Mouse (Mus musculus): ENCODE measurements around the gene Mrgprd.

Gene Mrgprd

DNA sequence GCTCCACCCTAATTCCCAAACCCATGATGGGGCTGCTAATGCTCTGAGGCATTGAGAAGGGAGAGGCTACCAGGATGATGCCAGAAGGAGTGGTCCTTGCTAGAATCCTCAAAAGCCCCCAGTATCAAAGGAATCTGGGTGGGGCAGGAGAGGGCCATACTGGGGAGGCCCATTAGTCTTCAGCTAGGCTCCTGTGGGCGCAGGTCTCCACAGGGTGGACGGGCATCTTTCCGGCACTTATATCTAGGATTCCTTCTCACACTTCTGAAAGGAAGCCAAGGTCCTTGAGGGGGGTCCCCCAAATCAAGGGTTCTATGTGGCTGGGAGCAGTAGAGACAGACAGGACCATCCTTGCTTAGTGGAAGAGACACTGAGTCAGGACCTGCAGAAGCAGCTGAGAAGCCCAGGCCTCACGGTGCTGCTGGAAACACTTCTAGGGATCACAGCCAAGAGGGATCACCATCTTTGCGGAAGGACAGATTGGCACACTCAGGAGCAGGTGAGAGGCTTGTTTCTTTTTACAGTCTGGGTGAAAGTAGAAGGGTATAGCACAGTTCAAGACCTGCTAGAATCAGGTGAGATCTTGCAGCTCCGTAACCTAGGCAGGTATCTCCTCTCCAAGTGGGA, at the start of gene Mrgprd:
Mrgprd (plus strand) TSS at position 51 of the 627 bp plus-strand sequence.
- no peak for DNase-seq

DNA sequence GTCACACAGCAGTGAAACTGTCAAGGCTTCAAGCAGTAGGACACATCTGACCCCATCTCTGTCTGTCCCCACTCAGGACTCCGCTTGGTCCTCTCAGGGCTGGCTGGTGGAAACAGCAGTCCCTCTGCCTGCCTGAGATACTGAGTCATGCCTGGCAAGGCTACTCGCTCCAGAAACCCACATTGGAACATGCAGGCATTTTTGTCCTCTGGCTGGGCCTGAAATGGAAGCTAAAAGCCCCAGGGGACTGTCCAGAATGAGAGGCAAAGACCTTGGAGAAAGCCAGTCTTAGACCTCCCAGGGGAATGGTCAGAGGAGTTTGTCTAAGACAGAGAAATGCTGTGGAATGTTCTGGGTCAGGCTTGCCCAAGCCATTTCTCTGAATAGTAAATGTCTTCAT, 48.6 kb upstream of the Mrgprd start:
- no peak for DNase-seq

DNA sequence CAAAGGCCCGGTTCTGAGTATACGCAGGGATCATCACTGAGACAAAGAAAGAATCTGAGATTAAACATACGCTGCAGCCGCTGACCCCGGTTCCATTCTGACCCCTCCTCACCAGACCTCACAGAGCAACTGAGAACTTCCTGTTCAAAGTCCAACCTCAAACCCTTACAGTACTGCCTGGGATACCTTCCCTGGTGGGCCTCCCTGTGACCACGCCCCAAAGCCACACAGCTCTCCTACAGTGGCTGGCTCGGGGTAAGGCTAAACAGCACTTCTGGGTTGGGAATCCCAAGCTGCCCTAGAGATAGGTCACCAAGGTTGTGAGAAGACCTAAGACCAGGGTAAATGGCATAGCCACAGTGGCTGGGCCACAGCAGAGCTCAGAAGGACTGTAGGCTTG, 45.7 kb upstream of the Mrgprd start:
- DNase-seq, result no peak

DNA sequence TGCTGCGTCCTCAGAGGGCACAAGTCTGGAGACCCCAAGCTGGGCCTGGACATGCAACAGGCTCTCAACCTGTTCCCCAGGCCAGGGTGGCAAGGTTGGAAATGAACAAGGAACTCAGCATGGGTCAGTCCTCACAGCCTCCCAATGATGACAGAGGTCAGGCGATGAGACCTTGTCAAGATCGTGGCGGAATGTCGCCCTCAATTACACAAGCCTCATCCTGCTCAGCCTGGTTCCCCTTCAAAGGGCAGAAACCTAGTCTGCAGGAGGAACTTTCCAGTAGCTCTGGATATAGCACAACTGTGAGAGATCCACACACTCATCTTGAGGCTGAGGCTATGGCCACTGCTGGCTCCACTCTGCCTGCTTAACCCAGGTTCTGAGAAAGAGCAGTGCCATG, 43.7 kb upstream of the Mrgprd start:
- no peak for DNase-seq

DNA sequence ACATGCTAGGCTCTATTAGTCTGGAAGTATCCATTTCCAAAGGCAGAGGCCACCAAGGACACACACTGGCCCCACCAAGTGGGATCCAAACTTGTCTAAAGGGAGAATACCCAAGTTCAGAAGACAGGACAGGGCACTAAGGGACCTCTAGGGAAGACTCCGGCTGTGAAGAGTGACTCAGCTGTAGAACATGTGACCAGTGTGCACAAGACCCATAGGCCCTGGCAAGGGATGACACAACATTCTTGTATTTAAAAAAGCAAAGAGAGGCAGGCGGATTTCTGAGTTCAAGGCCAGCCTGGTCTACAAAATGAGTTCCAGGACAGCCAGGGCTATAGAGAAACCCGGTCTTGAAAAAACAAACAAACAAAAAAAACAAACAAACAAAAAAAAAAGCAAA, 39.1 kb upstream of the Mrgprd start:
- no peak for DNase-seq

DNA sequence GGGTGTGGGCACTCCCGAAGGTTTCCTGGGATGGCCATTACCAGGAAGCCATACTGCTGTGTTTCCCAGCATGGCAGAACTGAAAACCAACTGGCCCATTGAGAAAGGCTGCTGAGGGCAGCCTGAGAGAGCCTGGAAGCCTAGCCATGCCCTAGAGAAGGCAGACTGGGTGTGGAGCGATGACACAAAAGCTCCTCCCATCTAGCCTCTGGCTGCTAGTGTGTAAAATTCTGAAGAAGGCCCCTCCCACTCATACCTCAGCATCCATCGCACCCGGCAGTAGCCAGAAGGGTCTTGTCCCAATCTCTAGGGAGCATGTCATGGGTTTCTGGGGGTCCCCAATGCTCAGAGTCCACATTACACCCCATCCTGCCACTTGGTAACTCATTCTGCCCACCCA, 33.2 kb upstream of the Mrgprd start:
- no peak for DNase-seq

DNA sequence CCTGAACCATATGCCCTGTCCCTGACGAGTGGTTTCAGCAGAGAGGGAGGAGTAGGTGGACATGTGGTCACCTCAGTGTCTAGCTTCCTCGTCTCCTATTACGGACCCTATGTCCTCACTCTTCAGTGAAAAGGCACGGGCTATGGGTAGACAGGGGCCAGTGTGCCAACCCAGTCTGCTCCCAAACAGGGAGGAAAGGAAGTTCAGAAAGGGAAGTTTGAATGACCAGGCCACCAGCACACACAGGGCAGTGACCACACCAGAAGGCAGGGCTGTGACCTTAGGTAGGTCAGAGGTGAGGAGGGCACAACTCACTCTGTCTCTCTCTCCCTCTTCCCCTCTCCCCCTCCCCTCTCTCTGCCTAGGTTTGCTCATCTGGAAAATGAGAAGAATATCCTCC, 31.6 kb upstream of the Mrgprd start:
- no peak for DNase-seq

DNA sequence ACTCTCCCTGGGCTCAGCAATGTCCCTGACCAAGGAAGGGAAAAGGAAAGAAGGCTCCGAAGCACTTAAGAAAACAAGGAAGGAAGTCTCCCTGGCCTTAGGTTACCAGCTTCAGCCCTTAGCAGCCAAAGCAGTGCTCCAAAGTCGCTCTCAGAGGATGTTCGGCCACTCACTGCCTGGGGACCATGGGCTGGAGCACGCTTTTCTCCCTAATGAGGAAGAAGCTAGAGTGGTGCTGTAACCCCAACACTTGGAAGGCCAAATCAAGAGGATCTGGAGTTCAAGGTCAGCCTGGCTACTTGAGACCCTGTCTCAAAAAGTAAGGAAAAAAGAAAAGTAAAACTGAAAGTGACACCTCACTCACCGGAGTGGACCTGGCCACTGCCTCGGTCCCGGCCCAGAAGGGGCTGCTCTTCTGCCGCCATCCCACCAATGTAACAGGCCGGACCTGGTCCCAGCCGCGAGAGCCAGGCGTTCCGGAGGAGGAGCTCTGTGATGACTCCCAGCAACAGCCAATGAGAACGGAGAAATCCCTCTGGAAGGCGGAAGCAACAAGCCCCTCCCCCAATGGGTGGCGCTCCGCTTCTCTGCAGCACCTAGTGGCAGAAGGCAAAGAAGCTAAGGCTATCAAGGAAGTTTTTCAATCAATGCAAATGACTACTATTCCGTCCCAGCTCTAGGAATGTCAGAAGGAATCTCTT, 31.0 kb upstream of the Mrgprd start, which contains the start of gene Tpcn2:
Tpcn2 (minus strand) TSS at position 525 of the 701 bp plus-strand sequence.
- peak; percentile 87 for DNase-seq

DNA sequence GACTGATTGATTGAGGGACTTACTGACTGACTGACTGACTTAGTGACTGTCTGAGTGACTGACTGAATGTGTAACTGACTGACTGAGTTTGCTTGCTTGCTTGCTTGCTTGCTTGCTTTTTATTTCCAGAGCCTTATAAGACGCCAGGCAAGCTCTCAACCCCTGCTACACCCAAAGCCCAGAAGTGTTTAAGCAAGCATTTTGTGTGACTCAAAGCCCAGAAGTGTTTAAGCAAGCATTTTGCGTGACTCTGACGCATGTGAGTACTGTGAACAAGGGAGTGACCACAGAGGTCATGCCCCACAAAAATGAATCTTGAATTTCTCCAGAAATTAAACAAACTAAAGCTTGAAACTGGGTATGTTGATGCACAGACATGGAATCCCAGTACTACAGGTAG, 30.3 kb upstream of the Mrgprd start:
- DNase-seq, result no peak

DNA sequence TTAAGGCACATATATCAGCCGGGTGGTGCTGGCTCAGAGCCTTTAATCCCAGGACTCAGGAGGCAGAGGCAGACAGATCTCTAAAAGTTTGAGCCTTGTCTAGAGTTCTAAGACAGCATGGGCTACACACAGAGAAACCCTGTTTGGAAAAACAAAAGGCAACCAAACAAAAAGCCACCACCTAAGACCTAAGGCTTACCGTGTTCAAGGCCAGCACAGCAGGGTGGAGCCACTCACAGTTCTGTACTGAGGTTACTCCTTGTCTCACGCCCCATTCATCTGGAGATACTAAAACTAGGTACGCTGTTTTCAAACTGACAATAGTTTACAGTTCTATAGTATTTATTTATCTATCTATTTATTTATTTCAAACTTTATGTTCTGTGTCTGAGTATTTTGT, 29.2 kb upstream of the Mrgprd start:
- DNase-seq, result no peak

DNA sequence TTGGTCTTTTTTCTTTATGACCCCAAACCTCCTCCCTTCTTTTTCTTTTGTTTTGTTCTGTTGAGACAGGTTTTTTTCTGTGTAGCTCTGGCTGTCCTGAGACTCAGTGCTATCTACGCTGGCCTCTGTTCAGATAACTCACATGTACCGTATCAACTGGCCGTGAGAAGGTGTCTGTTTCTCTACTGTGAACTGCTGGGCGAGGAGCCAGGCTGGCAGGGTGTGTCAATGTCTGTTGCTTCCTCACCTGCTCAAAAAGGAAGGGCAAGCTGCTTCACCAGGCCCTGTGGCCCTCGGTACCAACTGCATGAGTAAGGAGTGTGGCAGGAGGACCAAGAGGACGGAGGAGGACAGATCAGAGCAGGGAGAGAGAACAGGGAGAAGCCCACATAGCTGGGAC, 27.2 kb upstream of the Mrgprd start:
- no peak for DNase-seq

DNA sequence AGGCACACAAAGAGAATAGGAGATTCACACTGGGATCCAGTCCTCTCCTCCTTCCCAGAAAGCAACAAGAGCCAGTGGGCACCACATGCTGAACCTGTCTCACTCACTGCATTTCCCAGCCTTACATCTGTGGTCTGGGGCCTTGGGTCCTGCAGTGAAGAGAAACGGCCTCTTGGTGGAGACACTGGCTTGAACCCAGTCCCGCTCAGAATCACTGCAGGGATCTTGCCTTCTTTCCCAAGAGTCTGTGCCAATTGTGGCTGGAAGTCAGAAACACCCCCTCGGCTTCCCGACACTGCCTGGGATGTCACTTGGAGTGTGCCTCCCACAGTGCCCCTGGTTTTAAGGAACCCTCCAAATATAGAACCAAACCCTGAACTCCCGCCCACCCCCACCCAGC, 25.3 kb upstream of the Mrgprd start:
- DNase-seq, result no peak

DNA sequence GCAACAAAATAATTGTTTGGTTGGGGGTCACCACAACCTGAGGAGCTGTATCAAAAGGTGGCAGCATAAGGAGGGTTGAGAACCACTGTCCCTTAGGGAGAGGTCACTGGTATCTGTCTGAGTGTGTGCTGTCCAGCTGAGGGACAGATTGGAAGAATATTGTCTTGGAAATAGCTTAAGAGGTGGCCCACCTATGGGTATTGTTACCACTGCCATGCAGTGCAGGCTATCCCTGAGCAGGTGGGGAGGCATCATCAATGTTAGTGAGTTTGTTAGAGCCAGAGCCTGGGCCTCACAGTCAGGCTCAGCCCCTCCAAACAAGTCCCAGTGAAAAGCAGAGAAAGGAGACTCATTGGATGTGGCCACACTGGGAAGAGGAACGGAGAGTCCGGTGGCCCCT, 22.8 kb upstream of the Mrgprd start:
- DNase-seq, result no peak

DNA sequence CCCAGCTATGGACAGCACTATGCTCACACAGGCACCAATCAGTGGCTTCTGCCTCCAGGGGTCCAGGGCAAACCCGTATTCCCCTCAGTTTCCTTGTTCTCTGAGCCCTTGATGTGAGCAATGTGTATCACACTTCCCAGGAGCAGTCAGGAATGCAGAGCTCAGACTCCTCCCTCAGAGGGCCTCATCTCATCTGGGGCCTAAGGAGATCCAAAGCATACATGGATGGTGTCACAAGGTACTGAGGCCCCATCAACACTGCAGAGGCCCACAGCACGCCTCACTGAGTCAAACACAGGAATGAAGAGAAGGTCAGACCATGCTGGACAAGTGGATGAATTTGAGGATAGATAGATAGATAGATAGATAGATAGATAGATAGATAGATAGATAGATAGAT, 21.9 kb upstream of the Mrgprd start:
- no peak for DNase-seq

DNA sequence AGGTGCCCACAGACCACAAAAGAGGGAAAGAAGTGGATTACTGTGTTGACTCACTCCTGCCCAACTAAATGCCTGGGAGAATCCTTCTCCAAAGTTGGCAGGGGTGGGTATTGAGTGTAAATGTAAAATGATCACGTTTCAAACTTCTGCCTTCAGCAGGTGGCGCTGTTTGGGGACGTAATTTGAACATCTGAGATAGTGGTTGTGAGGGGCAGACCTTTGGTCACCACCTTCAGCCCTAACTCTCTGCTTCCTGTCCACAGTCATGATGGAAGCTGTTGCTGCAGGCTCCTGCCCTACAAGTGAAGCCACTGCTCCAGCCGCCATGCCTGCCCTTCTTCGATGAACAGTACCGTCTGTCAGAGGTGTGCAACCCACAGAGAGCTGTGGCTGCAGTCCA, 20.8 kb upstream of the Mrgprd start:
- no peak for DNase-seq

DNA sequence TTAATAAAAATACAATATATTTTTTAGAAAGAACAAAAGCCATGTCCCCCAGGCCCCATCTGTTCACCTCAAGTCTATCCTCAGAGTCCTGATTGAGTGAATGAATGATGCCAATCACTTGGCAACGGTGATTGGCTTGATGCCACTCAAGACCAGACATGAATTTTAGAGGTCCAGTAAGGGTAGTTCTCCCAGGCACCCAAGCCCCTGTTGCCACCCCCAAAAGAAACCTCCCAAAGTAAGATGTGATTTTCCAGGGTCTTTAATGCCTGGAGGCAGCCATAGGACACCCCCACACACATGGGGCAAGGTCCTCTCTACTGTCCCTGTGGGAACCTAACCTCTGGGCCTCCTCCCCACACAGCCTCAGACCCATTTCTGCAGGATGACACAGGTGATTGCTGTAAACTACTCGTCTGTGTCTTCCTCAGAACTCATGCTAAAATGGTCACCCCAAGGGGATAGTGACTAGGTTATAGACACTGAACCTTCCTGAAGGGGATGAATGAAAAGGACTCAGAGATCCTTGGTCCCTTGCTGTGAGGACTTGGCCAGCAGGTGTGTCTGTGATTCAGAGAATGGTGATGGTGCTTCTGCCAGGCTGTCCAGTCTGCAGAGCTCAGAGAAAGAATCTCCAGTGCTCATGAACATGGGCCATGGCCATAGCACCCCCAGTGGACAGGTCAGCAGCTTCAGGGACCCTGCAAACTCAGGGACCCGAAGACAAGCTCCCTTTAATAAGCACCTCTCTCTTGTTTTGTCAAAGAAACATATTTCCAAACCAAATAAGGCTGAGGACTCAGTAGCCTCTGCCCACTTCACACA, 15.8 kb upstream of the Mrgprd start:
- DNase-seq, result no peak

DNA sequence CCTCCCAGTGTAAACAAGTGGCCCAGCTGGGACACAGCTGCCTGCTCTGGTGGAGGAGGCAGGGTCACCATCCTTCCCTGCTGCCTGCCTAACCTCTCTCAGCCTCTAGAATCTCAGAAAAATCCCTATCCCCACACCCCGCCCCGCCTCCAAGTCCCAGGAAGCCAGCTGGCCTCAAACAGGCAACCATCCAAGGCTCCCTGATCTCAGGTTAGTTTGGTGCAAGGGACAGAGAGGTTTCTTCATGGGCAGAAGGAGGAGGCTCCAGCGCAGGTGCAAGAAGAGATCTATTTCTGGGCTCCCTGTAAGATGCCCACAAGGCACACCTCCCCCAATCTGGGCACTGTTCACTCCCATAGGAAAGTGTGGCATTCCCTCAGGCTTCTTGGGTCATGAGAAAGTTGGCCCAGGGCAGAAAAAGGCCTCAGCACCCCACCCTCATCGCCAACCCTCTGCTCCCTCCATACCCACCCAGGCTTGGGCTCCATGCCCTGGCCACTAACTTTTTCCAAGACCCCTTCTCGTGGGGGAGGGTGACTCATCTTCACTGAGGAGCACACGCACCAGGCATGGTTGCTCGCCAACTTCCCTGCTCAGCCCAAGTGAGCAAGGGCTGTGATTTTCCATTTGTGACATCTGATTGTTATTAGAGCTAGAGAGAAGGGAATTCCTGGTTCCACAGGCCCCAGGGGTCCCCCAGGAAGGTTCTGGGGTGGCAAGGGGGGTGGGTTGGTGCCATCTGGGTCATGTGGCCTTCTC, 14.9 kb upstream of the Mrgprd start:
- no peak for DNase-seq

DNA sequence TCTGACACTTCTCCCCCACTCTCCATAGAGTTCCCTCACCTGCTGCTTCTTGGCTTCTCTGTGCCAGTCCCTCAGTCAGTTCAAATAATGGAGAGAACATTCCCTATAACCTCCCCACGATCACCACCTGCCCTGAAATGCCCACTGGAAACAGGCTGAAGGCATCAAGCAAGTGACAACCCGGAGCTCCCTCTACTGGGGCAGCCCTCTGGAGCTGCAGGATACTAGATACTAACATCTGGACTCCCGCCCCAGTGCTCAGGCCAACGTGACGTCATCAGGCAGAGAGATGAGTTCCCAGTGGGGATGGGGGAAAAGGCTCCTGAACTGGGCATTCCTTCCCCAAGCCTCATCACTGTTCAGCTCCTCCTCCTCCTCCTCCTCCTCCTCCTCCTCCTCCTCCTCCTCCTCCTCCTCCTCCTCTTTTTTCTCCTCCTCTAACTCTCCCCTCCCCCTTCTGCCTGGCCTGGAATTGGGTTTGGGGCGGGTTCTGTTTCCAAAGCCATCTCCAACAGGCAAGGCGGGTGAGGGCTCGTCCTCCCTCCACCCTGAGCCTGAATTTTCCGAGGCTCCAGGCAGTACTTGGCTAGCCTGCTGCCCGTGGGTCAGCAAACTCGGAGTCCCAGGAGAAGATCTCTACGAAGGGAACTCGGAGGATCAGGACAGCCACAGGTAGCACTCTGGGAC, 14.2 kb upstream of the Mrgprd start, which contains the start of gene Mrgprf:
Mrgprf (plus strand) TSS at position 508 of the 687 bp plus-strand sequence.
- no peak for DNase-seq

DNA sequence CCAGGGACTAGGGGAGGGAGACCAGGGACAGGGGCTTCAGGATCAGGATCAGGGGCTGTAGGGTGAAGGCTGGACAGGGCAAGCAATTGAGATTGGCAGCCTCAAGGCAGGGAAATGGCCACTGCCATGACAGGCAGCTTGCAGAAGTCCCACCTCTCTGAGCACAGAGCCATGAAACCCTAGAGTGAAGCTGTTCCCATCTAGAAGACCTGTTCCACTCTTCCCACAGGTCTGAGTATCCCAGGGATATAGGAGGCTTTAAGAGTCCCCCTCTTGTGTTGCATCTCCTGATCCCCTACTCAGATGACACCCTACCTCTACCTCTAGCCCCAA, 13.7 kb upstream of the Mrgprd start:
- DNase-seq, result no peak

DNA sequence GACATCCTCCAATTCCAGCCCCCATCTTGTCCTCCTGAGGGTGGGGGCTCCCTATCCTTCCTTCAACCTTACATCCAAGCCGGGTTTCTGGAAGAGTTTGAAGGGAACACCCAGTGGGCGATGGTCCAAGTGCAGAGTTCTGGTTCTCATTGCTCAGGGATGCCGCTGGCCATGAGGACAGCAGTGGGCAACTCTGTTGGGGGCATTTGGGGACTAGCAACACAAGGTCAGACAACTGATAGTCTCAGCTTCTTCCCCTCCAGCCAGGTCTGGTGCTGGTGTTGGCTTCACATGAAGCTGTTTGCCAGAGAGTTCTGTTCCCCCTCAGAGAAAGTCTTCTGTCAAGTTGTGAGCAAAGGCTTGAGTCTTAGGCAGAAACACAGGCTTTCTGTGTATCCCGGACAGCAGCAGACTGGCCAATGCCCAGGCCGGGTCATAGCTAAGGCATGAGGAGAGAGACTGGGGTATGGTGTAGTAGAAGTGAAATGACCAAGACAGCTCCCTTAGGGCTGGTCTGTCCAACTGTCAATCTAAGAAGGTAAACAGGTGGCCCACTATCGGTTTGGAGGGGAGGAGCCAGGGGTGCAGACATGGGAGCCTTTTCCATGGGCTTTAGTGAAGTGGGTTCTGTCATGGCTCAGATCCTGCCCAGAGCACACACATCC, 13.2 kb upstream of the Mrgprd start:
- DNase-seq, result no peak

DNA sequence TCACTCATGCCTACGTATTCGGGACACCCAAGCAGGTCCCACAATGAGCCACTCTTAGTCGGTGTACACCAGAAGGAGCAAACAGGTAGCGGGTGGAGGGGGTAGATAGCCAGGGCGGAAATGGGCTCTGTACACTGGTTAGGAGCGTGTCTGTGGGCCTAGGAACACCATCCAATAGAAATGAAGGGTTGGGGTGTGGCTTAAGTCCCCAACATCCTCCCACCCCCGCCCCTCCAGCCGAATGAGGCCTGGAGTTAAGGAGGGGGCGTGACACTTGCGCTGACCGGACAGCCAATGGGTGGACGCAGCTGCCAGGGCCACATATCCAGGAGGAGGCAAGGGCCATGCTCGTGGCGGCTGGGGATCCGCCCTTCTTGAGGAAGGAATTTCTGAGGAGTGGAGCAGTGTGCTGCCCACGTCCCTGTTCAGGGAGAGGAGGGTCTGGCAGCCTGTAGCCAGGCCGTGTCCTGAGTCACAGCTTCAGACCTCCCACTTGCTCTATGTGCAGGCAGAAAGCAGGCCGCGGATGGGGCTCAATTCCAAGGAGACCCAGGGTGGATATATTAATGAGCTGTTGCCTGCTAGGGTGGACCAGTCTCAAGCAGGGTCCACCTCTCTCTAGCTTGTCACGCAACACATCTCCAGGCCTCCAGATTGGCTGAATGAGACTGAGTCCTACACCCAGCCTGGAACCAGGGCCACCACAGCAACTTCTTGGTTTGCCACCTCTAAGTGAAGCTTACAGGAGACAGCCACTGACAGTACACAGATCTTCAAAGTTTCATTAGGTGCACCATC, 11.9 kb upstream of the Mrgprd start:
- DNase-seq, result no peak
